Mouse (Mus musculus) ES-E14 (cell line): Measurements from ENCODE around the gene Ube2l6.

ENCODE experiments used
- CHD2 ChIP-seq: IDR thresholded peaks from 2 replicates; pipeline ENCODE4 v1.6.1; 2014; ENCODE audit warnings: mild to moderate bottlenecking, low read depth, low read length, inconsistent platforms
- HCFC1 ChIP-seq: IDR thresholded peaks from 2 replicates; pipeline ENCODE4 v1.6.1; 2012; ENCODE audit warnings: low read length, inconsistent platforms, borderline replicate concordance; ENCODE audit not compliant: insufficient read depth
- MAFK ChIP-seq: IDR thresholded peaks from 2 replicates; pipeline ENCODE4 v1.6.1; 2014; ENCODE audit warnings: mild to moderate bottlenecking, low read depth, low read length, inconsistent platforms; ENCODE audit not compliant: insufficient read depth
- ZC3H11A ChIP-seq: IDR thresholded peaks from 2 replicates; pipeline ENCODE4 v1.6.1; 2012; ENCODE audit warnings: low read depth, mild to moderate bottlenecking, inconsistent platforms, low read length, borderline replicate concordance
- ZNF384 ChIP-seq: IDR thresholded peaks from 2 replicates; pipeline ENCODE4 v1.6.1; 2012; ENCODE audit warnings: low read depth, low read length, inconsistent platforms

GRCm38 (mm10) chr2:84855732-84856131 is 57.1 kb downstream of the Ube2l6 start:
- TF ChIP-seq ZC3H11A (peak; percentile 77; the same call in 1 of the 2 replicates), ZNF384 (no peak), HCFC1 (no peak), CHD2 (no peak), MAFK (no peak)
